Mouse (Mus musculus) embryonic stem cell, embryonic (primary cell): ENCODE measurements around the gene Eif4e3.

ENCODE experiments used
- CTCF ChIA-PET, 4 experiments: fragments of 300-600 bp in 2 of 4; fragments of 350-600 bp in 2 of 4; sonication (Branson Sonifier 250); formaldehyde crosslinking; loops; one replicate each; lab custom pipeline; 2022; ENCODE audit warnings: inconsistent platforms in 2 of 4; lab: Charles Lee
- POLR2A ChIA-PET, 4 experiments: fragments of 300-600 bp in 2 of 4; fragments of 350-600 bp in 2 of 4; sonication (Branson Sonifier 250); formaldehyde crosslinking; loops; one replicate each; lab custom pipeline; 2022; ENCODE audit warnings: antibody characterized with exemption in 4 of 4, inconsistent platforms in 1 of 4; lab: Charles Lee

Gene Eif4e3

DNA sequence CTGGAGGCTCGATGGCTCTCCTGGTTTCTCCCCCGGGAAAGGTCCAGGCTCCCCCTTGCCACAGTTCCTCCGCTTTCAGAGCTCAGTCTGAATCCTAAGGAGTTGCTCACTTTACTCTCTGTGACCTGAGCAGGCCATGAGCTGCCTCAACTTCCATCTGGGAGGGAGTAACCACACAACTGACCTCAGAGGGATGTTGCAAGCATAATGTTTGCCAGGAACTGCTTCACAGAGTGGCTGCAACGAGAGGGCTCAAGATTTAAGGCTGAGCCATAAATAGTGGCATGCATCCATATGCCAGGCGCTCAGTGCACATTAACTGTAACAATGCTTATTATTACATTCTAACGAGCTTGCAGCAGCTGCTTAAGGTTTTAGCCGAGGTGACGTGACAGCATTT, 29.8 kb downstream of the Eif4e3 start:
- ChIA-PET CTCF (interaction anchor here in 3 of 4 experiments (0.6 to 1.7 kb wide), 4 partner anchors 13 to 116 kb away, joined by 3 to 6 read pairs (median 4); no protein-coding TSS in a partner anchor), POLR2A (no interaction called here)

- ChIA-PET CTCF (interaction anchor here in 2 of 4 experiments (1.0 to 1.7 kb wide), 3 partner anchors 13 to 24 kb away, joined by 3 to 5 read pairs (median 3); no protein-coding TSS in a partner anchor), POLR2A (no interaction called here)
These were observed 30.4 kb downstream of the Eif4e3 start for GRCm38 (mm10) chr6:99636121-99636520.

DNA sequence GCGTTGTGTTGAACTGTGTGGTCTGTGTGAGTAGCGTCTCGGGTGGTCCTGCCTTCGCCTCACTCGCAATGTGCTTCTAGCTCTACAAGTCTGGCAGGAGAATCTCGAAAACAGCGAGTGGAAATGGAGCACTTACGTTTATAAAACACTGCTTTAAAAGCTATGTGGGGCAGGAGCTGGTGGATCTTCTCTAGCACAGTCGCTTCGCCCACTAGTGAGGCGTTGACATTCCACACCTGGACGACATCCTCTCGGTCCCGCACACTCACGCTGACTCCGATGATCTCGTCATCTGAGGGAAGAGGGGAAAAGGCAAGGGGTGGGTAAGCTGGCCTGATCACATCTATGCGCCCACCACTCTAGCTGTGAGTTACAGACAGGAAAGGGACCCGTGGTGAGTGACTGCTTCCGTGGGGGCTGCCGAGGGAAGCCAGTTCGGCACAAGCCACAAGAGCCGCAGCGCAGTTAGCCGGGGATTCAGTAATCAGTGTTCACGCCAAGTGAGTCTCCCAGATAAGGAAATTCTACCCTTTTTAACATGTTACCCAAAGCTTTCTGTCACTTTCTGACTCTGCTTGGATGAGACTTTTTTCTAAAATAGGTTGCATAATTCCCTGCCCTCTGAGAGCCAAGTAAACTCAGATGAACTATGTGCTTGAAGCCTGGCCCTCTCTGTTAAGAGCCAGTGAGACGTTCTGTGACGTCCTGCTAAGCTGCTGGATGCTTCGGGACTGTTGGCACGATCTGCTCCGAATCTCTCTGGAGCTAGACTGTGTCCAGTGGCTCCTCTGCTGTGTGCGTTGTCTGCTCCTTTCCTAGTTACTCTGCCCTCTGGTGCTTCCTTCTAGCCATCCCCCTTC, 34.2 kb downstream of the Eif4e3 start:
- CTCF ChIA-PET = interaction anchor here in 3 of 4 experiments (0.7 to 1.4 kb wide), 3 partner anchors 9 to 150 kb away, joined by 3 to 7 read pairs (median 3); no protein-coding TSS in a partner anchor
- POLR2A ChIA-PET = interaction anchor here in 2 of 4 experiments (0.6 to 1.6 kb wide), 2 partner anchors 9 to 944 kb away, joined by 3 to 4 read pairs; no protein-coding TSS in a partner anchor

DNA sequence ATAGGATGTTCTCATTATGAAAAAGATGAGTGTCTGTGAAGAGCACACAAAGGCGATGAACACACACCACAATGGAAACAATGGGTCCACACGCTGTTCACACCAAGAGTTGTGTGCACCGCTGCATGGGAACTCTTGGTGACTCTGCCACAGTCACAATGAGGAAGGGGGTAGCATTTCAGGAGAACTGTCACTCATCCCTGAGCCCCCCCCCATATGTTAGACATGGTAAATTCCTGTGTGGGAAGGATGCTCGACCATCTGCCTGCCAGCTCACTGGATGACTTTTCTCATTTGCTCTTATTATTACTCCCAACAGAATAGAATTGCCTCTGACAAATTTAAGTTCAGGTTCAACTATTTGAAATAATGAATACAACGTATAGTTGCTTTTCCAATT, 34.9 kb downstream of the Eif4e3 start:
- CTCF ChIA-PET = interaction anchor here in 3 of 4 experiments (0.7 to 1.4 kb wide), 3 partner anchors 8 to 151 kb away, joined by 3 to 7 read pairs (median 3); no protein-coding TSS in a partner anchor
- POLR2A ChIA-PET = interaction anchor here in 1 of 4 experiments (1.6 kb wide), 1 partner anchor 9 kb away, joined by 4 read pairs; no protein-coding TSS in a partner anchor

GRCm38 (mm10) chr6:99629726-99630458, 36.7 kb downstream of the Eif4e3 start:
- POLR2A ChIA-PET = interaction anchor here in 2 of 4 experiments (0.5 to 0.9 kb wide), 2 partner anchors 37 to 1447 kb away, joined by 3 read pairs; partner anchors contain the start of genes Eif4e3 (in 1 of the 2) and Gm20696 (in 1 of the 2)
- CTCF ChIA-PET = no interaction called here

- ChIA-PET POLR2A (interaction anchor here in 1 of 4 experiments (1.0 kb wide), 1 partner anchor 11 kb away, joined by 5 read pairs; no protein-coding TSS in a partner anchor), CTCF (no interaction called here)
These were observed 40.2 kb downstream of the Eif4e3 start for GRCm38 (mm10) chr6:99626347-99626746.

GRCm38 (mm10) chr6:99625803-99626202, 40.8 kb downstream of the Eif4e3 start:
- ChIA-PET CTCF (no interaction called here), POLR2A (interaction anchor here in 1 of 4 experiments (1.0 to 1.2 kb wide), 2 partner anchors 10 to 12 kb away, joined by 3 to 5 read pairs; no protein-coding TSS in a partner anchor)

DNA sequence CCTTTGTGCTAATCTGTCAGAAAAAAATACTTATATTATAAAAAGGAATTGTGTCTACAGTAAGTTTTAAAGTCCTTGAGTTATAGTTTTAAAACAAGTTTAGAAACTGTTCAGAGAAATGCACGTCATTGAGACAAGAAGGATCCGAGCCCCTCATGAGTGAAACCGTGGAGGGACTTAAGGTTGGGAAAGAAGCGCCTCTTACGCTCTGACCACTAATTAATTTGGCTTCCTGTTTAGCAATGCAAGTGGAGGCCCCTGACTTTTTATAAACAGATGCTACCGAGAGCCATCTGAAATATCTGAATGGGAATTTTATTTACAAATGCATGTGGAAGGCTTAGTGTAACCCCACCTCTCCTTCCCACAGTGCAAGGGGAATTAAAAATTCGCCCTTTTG, 41.3 kb downstream of the Eif4e3 start:
- ChIA-PET POLR2A (interaction anchor here in 1 of 4 experiments (1.0 to 1.2 kb wide), 2 partner anchors 10 to 11 kb away, joined by 3 to 5 read pairs; no protein-coding TSS in a partner anchor), CTCF (no interaction called here)

- POLR2A ChIA-PET = interaction anchor here in 1 of 4 experiments (1.5 kb wide), 1 partner anchor 10 kb away, joined by 4 read pairs; no protein-coding TSS in a partner anchor
- CTCF ChIA-PET = interaction anchor here in 1 of 4 experiments (1.3 kb wide), 1 partner anchor 20 kb away, joined by 4 read pairs; no protein-coding TSS in a partner anchor
These were observed 42.0 kb downstream of the Eif4e3 start for GRCm38 (mm10) chr6:99624542-99624941.

DNA sequence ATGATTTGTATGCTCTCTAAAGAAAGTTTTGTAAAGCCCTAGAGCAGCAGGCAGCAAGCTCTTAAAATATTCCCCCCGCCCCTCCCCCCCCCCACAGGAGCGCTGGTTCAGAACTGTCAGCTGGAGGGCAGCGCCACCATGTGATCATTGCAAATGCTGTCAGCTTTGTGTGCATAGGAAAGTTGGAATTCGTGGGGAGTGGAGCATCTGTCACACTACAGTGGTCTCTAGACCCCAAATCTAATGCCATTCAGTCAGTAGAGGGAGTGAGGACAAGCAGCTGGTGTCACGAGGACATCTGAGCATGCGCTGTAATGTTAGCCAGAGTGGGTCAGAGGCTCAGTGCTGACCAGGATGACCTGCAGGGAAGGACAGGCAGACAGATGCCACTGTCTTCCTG, 42.9 kb downstream of the Eif4e3 start:
- ChIA-PET CTCF (interaction anchor here (0.6 to 1.9 kb wide), 14 partner anchors 9 to 648 kb away, joined by 3 to 7 read pairs (median 3); no protein-coding TSS in a partner anchor), POLR2A (interaction anchor here in 2 of 4 experiments (0.6 to 1.7 kb wide), 4 partner anchors 9 to 265 kb away, joined by 3 to 12 read pairs (median 4); no protein-coding TSS in a partner anchor)

DNA sequence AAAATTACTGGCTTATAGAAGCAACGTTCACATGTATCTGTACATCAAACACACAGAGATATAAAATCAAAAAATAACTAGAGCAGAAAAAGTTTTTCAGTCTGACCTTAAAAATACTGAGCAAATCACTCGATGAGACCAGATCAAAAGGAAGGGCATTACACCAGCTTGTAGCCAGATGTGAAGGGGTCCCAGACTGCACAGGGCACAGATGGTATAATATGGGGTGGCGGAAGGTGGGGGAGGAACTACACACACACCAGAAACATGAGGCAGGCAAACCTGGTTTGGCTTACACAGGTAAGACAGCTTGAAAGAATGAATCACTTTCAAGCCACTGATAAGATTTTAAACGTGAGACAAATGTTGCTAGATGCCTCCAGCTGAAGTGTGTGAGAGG, 45.4 kb downstream of the Eif4e3 start:
- ChIA-PET CTCF (no interaction called here), POLR2A (no interaction called here)

- ChIA-PET POLR2A (no interaction called here), CTCF (no interaction called here)
These were observed 46.1 kb downstream of the Eif4e3 start for GRCm38 (mm10) chr6:99620471-99620870.

- ChIA-PET POLR2A (interaction anchor here in 1 of 4 experiments (0.5 kb wide), 1 partner anchor 90 kb away, joined by 6 read pairs; no protein-coding TSS in a partner anchor), CTCF (interaction anchor here in 1 of 4 experiments (0.6 kb wide), 1 partner anchor 252 kb away, joined by 4 read pairs; no protein-coding TSS in a partner anchor)
These were observed 46.6 kb downstream of the Eif4e3 start for GRCm38 (mm10) chr6:99619964-99620363.

DNA sequence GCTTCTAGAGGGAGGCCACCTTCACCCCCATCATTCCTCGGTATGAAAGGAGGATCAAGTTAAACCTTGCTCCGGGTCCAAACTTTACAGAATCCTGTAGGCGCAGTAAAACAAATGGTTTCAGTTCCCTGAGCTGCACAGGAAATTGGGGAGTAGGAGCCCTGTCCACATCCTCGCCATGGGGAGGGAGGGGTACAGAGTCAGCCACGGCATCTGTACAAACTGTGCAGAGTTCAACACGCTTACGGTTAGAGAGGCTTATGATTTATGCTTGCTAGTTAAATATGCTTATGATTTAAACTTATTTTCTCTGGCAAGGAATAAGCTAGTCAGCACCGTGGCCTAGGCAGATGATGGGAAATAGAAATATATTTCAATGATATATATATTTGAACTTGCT, 47.1 kb downstream of the Eif4e3 start:
- CTCF ChIA-PET = interaction anchor here in 1 of 4 experiments (0.6 kb wide), 1 partner anchor 252 kb away, joined by 4 read pairs; no protein-coding TSS in a partner anchor
- POLR2A ChIA-PET = interaction anchor here in 1 of 4 experiments (0.5 kb wide), 1 partner anchor 90 kb away, joined by 6 read pairs; no protein-coding TSS in a partner anchor

- POLR2A ChIA-PET = interaction anchor here in 1 of 4 experiments (0.6 kb wide), 2 partner anchors 107 to 356 kb away, joined by 5 to 6 read pairs; no protein-coding TSS in a partner anchor
- CTCF ChIA-PET = no interaction called here
These were observed 48.7 kb downstream of the Eif4e3 start for GRCm38 (mm10) chr6:99617867-99618266.

DNA sequence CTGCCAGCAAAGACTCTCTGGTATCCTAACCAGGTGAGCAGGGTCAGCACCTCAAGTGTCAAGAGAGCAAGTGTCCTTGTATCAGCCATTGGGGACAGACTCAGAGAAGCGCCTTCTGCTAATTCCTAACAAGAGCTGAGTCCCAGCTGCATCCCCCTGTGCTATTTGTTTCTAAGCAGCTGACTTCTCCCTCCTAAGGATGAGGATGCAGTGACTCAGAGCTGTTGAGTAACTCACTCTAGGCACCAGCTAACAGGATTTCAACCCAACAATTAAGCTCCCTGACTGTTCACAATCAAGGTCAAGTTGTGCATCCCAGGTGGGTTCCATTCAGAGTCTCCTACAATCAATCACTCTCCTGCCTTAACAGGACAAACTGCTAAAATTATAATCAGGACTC, 49.2 kb downstream of the Eif4e3 start:
- ChIA-PET POLR2A (interaction anchor here in 1 of 4 experiments (0.6 kb wide), 2 partner anchors 107 to 356 kb away, joined by 5 to 6 read pairs; no protein-coding TSS in a partner anchor), CTCF (interaction anchor here in 1 of 4 experiments (0.6 kb wide), 1 partner anchor 154 kb away, joined by 4 read pairs; no protein-coding TSS in a partner anchor)

DNA sequence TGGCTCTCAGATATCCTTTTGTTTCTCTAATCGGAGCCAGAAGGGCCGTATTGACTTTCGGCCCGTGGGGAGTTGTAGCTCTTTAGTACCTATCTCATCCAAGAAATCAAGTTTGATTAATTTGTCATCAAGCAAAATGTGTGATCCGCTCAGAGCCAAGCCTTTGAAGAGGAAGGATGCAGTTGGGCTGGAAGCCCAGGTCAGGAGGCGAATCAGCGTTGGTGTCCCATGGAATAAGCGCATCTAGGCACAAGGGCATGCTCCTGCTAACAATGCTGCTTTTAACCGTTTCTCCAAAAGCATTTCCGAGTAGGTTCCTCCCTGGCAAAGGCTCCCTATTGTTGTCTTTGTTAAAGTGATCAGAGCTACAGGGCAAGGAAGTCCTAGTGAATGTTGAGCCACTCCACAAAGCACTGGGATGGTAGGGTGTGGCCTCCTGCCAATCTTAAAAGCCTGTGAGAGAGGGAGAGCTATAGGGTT, 51.3 kb downstream of the Eif4e3 start:
- ChIA-PET CTCF (interaction anchor here in 3 of 4 experiments (0.6 to 1.7 kb wide), 3 partner anchors 8 to 773 kb away, joined by 3 read pairs; no protein-coding TSS in a partner anchor), POLR2A (interaction anchor here in 2 of 4 experiments (0.6 to 1.5 kb wide), 6 partner anchors 8 to 1509 kb away, joined by 3 to 5 read pairs (median 4); no protein-coding TSS in a partner anchor)
